Mouse (Mus musculus): Measurements from ENCODE around the gene Pfn1. TPM values are rescaled to one million over a fixed set of nuclear protein-coding genes. Genes with fewer than 3 reads are reported as not detected.

Pfn1 gene
- polyA plus RNA-seq, 1 experiment: 630 TPM

- Histone ChIP-seq H3K27me3 (ENCODE audit: control insufficient read depth, insufficient read depth, low read length, poor library complexity, severe bottlenecking) (no peaks in the 10 kb centered on the region), H3K4me1 (ENCODE audit: control insufficient read depth, insufficient read depth, low read length) (peaks cover 2% of the 10 kb centered on the region), H3K9ac (ENCODE audit: low read depth, poor library complexity, severe bottlenecking) (peak within 1 kb of the TSS; percentile 67), H3K9me3 (replicated peaks; ENCODE audit: control insufficient read depth, insufficient read depth, low read length, poor library complexity, severe bottlenecking) (no peaks in the 10 kb centered on the region), H3K27ac (ENCODE audit: insufficient read depth, low read length) (no peak within 1 kb of the TSS), H3K36me3 (ENCODE audit: control insufficient read depth, insufficient read depth, low read length, poor library complexity, severe bottlenecking) (no peaks in the 10 kb centered on the region), H3K4me3 (ENCODE audit: low read depth, low read length) (peak within 1 kb of the TSS; percentile 90)
- TF ChIP-seq EP300 (IDR thresholded peaks at IDR 0.05; ENCODE audit: insufficient read depth, low read depth, low read length): no peak
- peak; percentile 33 for TF ChIP-seq CTCF (IDR thresholded peaks at IDR 0.05; ENCODE audit: low read depth, low read length)
- TF ChIP-seq POLR2A (IDR thresholded peaks at IDR 0.05; ENCODE audit: insufficient read depth, low read length): peak; percentile 32
These were observed 33.3 kb upstream of the Pfn1 start, which contains the start of gene Camta2 for GRCm38 (mm10) chr11:70687601-70688199. Camta2 (minus strand) TSS chr11:70688105.

- Histone ChIP-seq H3K27ac (ENCODE audit: insufficient read depth, low read length) (no peak overlapping the region), H3K9ac (ENCODE audit: low read depth, poor library complexity, severe bottlenecking) (peak overlapping the region; percentile 67), H3K36me3 (ENCODE audit: control insufficient read depth, insufficient read depth, low read length, poor library complexity, severe bottlenecking) (no peaks in the 10 kb centered on the region), H3K27me3 (ENCODE audit: control insufficient read depth, insufficient read depth, low read length, poor library complexity, severe bottlenecking) (no peaks in the 10 kb centered on the region), H3K4me3 (ENCODE audit: low read depth, low read length) (peak overlapping the region; percentile 90), H3K9me3 (replicated peaks; ENCODE audit: control insufficient read depth, insufficient read depth, low read length, poor library complexity, severe bottlenecking) (no peaks in the 10 kb centered on the region), H3K4me1 (ENCODE audit: control insufficient read depth, insufficient read depth, low read length) (peaks cover 4% of the 10 kb centered on the region)
- TF ChIP-seq CTCF (IDR thresholded peaks at IDR 0.05; ENCODE audit: low read depth, low read length) (no peak), POLR2A (IDR thresholded peaks at IDR 0.05; ENCODE audit: insufficient read depth, low read length) (no peak), EP300 (IDR thresholded peaks at IDR 0.05; ENCODE audit: insufficient read depth, low read depth, low read length) (no peak)
These were observed 32.6 kb upstream of the Pfn1 start for GRCm38 (mm10) chr11:70686901-70687566.

GRCm38 (mm10) chr11:70683640-70684039 lies 29.2 kb upstream of the Pfn1 start:
- no peak overlapping the region for H3K27ac ChIP-seq (ENCODE audit: insufficient read depth, low read length)
- no peak overlapping the region for H3K9ac ChIP-seq (ENCODE audit: low read depth, poor library complexity, severe bottlenecking)
- H3K9me3 ChIP-seq (replicated peaks; ENCODE audit: control insufficient read depth, insufficient read depth, low read length, poor library complexity, severe bottlenecking): no peaks in the 10 kb centered on the region
- no peak overlapping the region for H3K4me3 ChIP-seq (ENCODE audit: low read depth, low read length)
- H3K27me3 ChIP-seq (ENCODE audit: control insufficient read depth, insufficient read depth, low read length, poor library complexity, severe bottlenecking): no peaks in the 10 kb centered on the region
- H3K4me1 ChIP-seq (ENCODE audit: control insufficient read depth, insufficient read depth, low read length): peaks cover 6% of the 10 kb centered on the region
- H3K36me3 ChIP-seq (ENCODE audit: control insufficient read depth, insufficient read depth, low read length, poor library complexity, severe bottlenecking): no peaks in the 10 kb centered on the region
- no peak for TF ChIP-seq EP300 (IDR thresholded peaks at IDR 0.05; ENCODE audit: insufficient read depth, low read depth, low read length)
- no peak for TF ChIP-seq POLR2A (IDR thresholded peaks at IDR 0.05; ENCODE audit: insufficient read depth, low read length)
- no peak for TF ChIP-seq CTCF (IDR thresholded peaks at IDR 0.05; ENCODE audit: low read depth, low read length)

DNA sequence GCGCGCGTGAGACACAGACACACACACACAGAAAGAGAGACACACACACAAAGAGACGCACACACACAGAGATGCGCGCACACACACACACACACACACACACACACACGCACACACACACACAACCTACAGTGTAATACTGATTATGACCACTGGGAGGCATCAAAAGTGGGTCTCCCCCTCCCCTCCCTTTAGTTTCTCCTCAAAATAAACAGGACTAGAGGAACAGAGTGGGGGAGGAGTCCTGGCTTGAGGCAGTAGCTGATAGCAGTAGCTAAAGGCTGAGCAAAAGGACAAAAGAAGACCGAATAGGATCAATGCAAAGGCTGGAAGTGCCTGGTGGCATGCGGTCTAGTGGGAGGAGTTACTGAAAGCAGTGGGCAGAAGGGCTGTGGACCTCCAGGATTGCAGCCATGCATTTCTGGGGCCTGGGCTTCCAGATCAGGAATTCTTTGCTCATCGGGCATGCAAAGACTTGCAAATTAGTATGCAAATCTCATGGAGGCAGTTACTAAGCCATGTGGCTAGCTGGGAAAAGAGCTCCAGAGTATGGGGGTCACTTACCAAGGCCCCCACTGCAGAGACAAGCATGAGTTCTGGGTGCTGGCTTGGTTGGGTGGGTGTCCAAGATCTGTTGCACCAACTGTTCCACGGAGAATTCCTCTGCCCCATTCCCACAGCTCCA lies 27.6 kb upstream of the Pfn1 start:
- H3K9ac ChIP-seq (ENCODE audit: low read depth, poor library complexity, severe bottlenecking): 0 out of 2 replicates have a peak overlapping the region, but pooled peaks have one; percentile 48
- H3K9me3 ChIP-seq (replicated peaks; ENCODE audit: control insufficient read depth, insufficient read depth, low read length, poor library complexity, severe bottlenecking): no peaks in the 10 kb centered on the region
- TF ChIP-seq CTCF (IDR thresholded peaks at IDR 0.05; ENCODE audit: low read depth, low read length) (peak; percentile 26), POLR2A (IDR thresholded peaks at IDR 0.05; ENCODE audit: insufficient read depth, low read length) (no peak), EP300 (IDR thresholded peaks at IDR 0.05; ENCODE audit: insufficient read depth, low read depth, low read length) (0 out of 2 replicates have a peak, but pooled peaks have one; percentile 19)
- H3K36me3 ChIP-seq (ENCODE audit: control insufficient read depth, insufficient read depth, low read length, poor library complexity, severe bottlenecking): no peaks in the 10 kb centered on the region
- peaks cover 6% of the 10 kb centered on the region for H3K4me1 ChIP-seq (ENCODE audit: control insufficient read depth, insufficient read depth, low read length)
- peak overlapping the region; percentile 30 for H3K4me3 ChIP-seq (ENCODE audit: low read depth, low read length)
- peak overlapping the region; percentile 40 for H3K27ac ChIP-seq (ENCODE audit: insufficient read depth, low read length)
- H3K27me3 ChIP-seq (ENCODE audit: control insufficient read depth, insufficient read depth, low read length, poor library complexity, severe bottlenecking): no peaks in the 10 kb centered on the region

- Histone ChIP-seq H3K4me1 (ENCODE audit: control insufficient read depth, insufficient read depth, low read length) (peaks cover 6% of the 10 kb centered on the region), H3K9me3 (replicated peaks; ENCODE audit: control insufficient read depth, insufficient read depth, low read length, poor library complexity, severe bottlenecking) (no peaks in the 10 kb centered on the region), H3K4me3 (ENCODE audit: low read depth, low read length) (peak overlapping the region; percentile 17), H3K27ac (ENCODE audit: insufficient read depth, low read length) (no peak overlapping the region), H3K27me3 (ENCODE audit: control insufficient read depth, insufficient read depth, low read length, poor library complexity, severe bottlenecking) (no peaks in the 10 kb centered on the region), H3K36me3 (ENCODE audit: control insufficient read depth, insufficient read depth, low read length, poor library complexity, severe bottlenecking) (no peaks in the 10 kb centered on the region), H3K9ac (ENCODE audit: low read depth, poor library complexity, severe bottlenecking) (peak overlapping the region; percentile 48)
- TF ChIP-seq EP300 (IDR thresholded peaks at IDR 0.05; ENCODE audit: insufficient read depth, low read depth, low read length) (no peak), CTCF (IDR thresholded peaks at IDR 0.05; ENCODE audit: low read depth, low read length) (no peak)
These were observed 26.7 kb upstream of the Pfn1 start for GRCm38 (mm10) chr11:70681170-70681569.

Data from ES-Bruce4 (cell line).